Mouse (Mus musculus): Measurements from ENCODE around the gene Gm20388. TPM values are rescaled to one million over a fixed set of nuclear protein-coding genes. Genes with fewer than 3 reads are reported as not detected.

The Gm20388 gene
- polyA plus RNA-seq, 1 experiment from 2014 or later: 1.7 TPM

GRCm38 (mm10) chr8:120416522-120417394 lies 506.1 kb downstream of the Gm20388 start:
- Histone ChIP-seq H3K36me3 (no peaks in the 10 kb centered on the region), H3K4me3 (peak overlapping the region; percentile 30), H3K4me1 (replicated peaks) (peaks cover 100% of the 10 kb centered on the region), H3K9me3 (no peaks in the 10 kb centered on the region), H3K27ac (peak overlapping the region; percentile 88), H3K27me3 (ENCODE audit: insufficient read depth, poor library complexity, severe bottlenecking) (peaks cover 71% of the 10 kb centered on the region)
- 4% methylated on average over 33 of the region's 33 CpGs for WGBS
- peak; percentile 84 for DNase-seq (ENCODE audit: low spot score)

DNA sequence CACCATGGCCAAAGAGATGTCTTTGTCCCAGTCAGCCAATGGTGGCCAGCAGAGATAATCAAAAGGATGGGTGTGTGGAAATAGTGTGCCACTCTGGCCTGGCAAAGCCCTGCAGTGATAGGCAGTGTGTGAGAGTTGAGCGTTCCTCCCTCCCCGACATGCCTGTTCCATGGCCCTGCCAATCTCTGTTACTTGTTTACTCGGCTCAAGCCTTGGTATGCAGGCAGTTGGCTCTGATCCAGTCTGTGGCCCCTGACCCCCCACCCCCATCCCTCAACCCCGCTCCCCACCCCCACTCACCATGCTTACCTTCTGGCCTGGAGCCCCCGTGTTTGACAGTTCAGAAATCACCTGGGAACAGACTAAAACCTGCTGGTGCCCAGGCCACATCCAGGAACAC lies 507.5 kb downstream of the Gm20388 start:
- Histone ChIP-seq H3K4me3 (no peak overlapping the region), H3K36me3 (no peaks in the 10 kb centered on the region), H3K4me1 (replicated peaks) (peaks cover 100% of the 10 kb centered on the region), H3K27ac (peak overlapping the region; percentile 88), H3K9me3 (no peaks in the 10 kb centered on the region), H3K27me3 (ENCODE audit: insufficient read depth, poor library complexity, severe bottlenecking) (peaks cover 66% of the 10 kb centered on the region)
- WGBS: 72% methylated on average over 5 of the region's 5 CpGs
- DNase-seq (ENCODE audit: low spot score): no peak

DNA sequence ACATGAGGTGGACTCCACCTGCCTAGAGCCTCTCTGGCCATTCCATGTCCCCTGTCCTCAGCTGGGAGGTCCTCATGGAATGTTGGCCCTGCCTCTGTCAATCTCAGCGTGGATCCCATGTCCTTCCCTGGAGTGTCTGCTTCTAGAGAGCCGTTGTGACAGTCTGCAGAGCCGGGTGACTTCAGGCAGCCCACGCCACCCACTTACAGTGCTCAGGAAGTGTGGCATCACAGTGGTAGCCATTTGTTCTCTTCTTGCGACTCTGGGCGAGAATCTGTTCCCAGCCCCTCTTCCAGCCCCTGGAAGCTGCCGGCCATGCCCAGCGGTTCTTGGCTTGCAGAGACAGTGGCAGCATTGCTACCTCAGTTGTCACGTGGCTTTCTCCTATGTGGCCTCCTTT lies 509.0 kb downstream of the Gm20388 start:
- Histone ChIP-seq H3K4me3 (no peak overlapping the region), H3K36me3 (no peaks in the 10 kb centered on the region), H3K4me1 (replicated peaks) (peaks cover 100% of the 10 kb centered on the region), H3K27ac (peak overlapping the region; percentile 88), H3K9me3 (no peaks in the 10 kb centered on the region), H3K27me3 (ENCODE audit: insufficient read depth, poor library complexity, severe bottlenecking) (peaks cover 62% of the 10 kb centered on the region)
- no peak for DNase-seq (ENCODE audit: low spot score)
- 76% methylated on average over 9 of the region's 9 CpGs for WGBS

DNA sequence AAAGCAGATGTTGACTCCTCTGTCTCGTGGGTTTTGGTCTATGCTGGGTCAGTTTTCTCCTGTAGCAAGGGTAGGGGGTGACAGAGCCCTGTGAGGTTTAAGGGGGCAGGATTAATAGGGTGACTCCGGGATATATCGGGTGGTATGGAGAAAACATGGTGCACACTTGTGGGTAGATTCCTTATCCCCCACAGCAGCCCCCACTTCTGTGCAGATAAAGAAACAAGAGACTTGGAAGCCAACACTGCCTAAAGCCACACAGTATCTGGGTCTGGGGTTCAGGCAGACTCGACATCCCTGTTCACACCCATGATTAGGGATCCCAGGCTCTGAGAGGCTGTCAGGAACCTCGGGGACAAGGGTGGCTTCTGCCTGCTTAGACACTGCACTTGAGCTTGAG lies 509.6 kb downstream of the Gm20388 start:
- H3K27me3 ChIP-seq (ENCODE audit: insufficient read depth, poor library complexity, severe bottlenecking): peaks cover 58% of the 10 kb centered on the region
- DNase-seq (ENCODE audit: low spot score): no peak
- 79% methylated on average over 5 of the region's 5 CpGs for WGBS
- no peaks in the 10 kb centered on the region for H3K36me3 ChIP-seq
- H3K27ac ChIP-seq: peak overlapping the region; percentile 88
- no peak overlapping the region for H3K4me3 ChIP-seq
- peaks cover 100% of the 10 kb centered on the region for H3K4me1 ChIP-seq (replicated peaks)
- no peaks in the 10 kb centered on the region for H3K9me3 ChIP-seq

DNA sequence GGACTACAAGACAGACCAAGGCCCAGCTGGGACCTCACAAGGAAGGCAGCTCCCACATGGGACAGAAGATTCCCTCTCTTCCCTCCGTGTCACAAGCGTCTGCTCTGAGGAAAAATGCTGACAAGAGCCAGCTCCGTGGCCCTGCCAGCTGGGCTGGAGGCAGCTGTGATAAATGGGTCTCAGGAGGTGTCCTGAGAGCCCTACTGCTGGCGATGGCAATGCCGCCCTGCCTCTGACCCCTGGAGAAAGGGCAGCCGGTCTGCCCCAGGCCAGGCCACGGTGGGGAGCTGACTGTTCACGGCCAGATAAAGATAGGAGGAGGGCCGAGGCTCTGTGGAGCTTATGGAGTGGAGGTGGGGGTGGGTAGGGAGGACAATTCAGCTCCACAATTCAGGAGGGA lies 511.0 kb downstream of the Gm20388 start:
- Histone ChIP-seq H3K4me1 (replicated peaks) (peaks cover 100% of the 10 kb centered on the region), H3K4me3 (0 out of 2 replicates have a peak overlapping the region, but pooled peaks have one; percentile 5), H3K36me3 (no peaks in the 10 kb centered on the region), H3K27ac (peak overlapping the region; percentile 88), H3K27me3 (ENCODE audit: insufficient read depth, poor library complexity, severe bottlenecking) (peaks cover 55% of the 10 kb centered on the region), H3K9me3 (no peaks in the 10 kb centered on the region)
- peak; percentile 75 for DNase-seq (ENCODE audit: low spot score)
- 4% methylated on average over 9 of the region's 9 CpGs for WGBS

DNA sequence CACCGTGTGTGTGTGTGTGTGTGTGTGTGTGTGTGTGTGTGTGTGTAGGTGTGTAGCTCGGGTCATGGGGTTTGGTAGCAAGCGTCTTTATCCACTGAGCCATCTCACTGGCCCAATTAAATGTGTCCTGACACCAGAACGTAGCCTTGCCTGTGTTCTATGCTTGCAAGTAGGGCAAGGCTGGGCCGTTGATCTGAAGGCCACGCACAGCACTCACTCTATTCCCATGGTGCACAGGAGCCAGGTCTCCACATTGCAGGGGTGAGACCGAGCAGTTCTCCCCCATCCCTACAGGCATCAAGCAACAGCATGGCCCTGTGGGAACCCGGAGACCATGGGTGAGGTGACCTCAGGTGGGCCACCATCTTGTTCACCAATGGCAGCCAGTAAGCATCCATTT lies 511.6 kb downstream of the Gm20388 start:
- H3K9me3 ChIP-seq: no peaks in the 10 kb centered on the region
- no peak overlapping the region for H3K4me3 ChIP-seq
- peaks cover 100% of the 10 kb centered on the region for H3K4me1 ChIP-seq (replicated peaks)
- peak overlapping the region; percentile 88 for H3K27ac ChIP-seq
- H3K36me3 ChIP-seq: no peaks in the 10 kb centered on the region
- 83% methylated on average over 8 of the region's 8 CpGs for WGBS
- DNase-seq (ENCODE audit: low spot score): no peak
- peaks cover 57% of the 10 kb centered on the region for H3K27me3 ChIP-seq (ENCODE audit: insufficient read depth, poor library complexity, severe bottlenecking)

DNA sequence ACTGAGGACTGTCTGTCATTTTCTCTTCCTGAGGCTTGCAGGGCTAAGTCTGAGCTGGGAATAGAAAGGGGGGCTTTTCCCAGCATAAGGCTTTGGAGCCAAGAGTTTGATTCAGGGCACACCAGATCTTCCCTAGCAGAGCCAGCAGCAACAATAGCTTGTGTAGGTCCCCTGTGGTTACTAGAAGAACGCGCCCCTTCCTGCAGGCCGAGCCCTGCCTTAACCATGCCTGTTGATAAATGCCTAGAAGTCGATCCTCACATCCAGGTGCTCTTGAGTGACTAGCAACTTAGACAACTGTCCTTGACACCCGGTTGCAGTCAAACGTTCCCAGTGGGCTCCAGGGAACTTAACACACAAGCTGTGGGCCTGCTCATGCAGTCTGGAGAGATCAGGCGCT lies 512.9 kb downstream of the Gm20388 start:
- Histone ChIP-seq H3K27me3 (ENCODE audit: insufficient read depth, poor library complexity, severe bottlenecking) (peaks cover 58% of the 10 kb centered on the region), H3K4me3 (no peak overlapping the region), H3K9me3 (no peaks in the 10 kb centered on the region), H3K4me1 (replicated peaks) (peaks cover 100% of the 10 kb centered on the region), H3K27ac (peak overlapping the region; percentile 88), H3K36me3 (no peaks in the 10 kb centered on the region)
- WGBS: 33% methylated on average over 7 of the region's 7 CpGs
- DNase-seq (ENCODE audit: low spot score): no peak

GRCm38 (mm10) chr8:120424829-120425198 lies 514.2 kb downstream of the Gm20388 start:
- H3K9me3 ChIP-seq: no peaks in the 10 kb centered on the region
- H3K27me3 ChIP-seq (ENCODE audit: insufficient read depth, poor library complexity, severe bottlenecking): peaks cover 46% of the 10 kb centered on the region
- no peaks in the 10 kb centered on the region for H3K36me3 ChIP-seq
- peaks cover 94% of the 10 kb centered on the region for H3K4me1 ChIP-seq (replicated peaks)
- WGBS: 44% methylated on average over 4 of the region's 4 CpGs
- peak overlapping the region; percentile 26 for H3K4me3 ChIP-seq
- peak overlapping the region; percentile 88 for H3K27ac ChIP-seq
- no peak for DNase-seq (ENCODE audit: low spot score)

- peak; percentile 62 for DNase-seq (ENCODE audit: low spot score)
- 4% methylated on average over 8 of the region's 8 CpGs for WGBS
- H3K36me3 ChIP-seq: no peaks in the 10 kb centered on the region
- peak overlapping the region; percentile 26 for H3K4me3 ChIP-seq
- peak overlapping the region; percentile 88 for H3K27ac ChIP-seq
- H3K9me3 ChIP-seq: no peaks in the 10 kb centered on the region
- H3K4me1 ChIP-seq (replicated peaks): peaks cover 89% of the 10 kb centered on the region
- H3K27me3 ChIP-seq (ENCODE audit: insufficient read depth, poor library complexity, severe bottlenecking): peaks cover 42% of the 10 kb centered on the region
These were observed 514.7 kb downstream of the Gm20388 start for GRCm38 (mm10) chr8:120425199-120425941.

- no peak for DNase-seq (ENCODE audit: low spot score)
- 47% methylated on average over 1 of the region's 1 CpGs for WGBS
- H3K4me3 ChIP-seq: 0 out of 2 replicates have a peak overlapping the region, but pooled peaks have one; percentile 13
- H3K27ac ChIP-seq: peak overlapping the region; percentile 88
- H3K27me3 ChIP-seq (ENCODE audit: insufficient read depth, poor library complexity, severe bottlenecking): peaks cover 40% of the 10 kb centered on the region
- H3K9me3 ChIP-seq: no peaks in the 10 kb centered on the region
- peaks cover 89% of the 10 kb centered on the region for H3K4me1 ChIP-seq (replicated peaks)
- no peaks in the 10 kb centered on the region for H3K36me3 ChIP-seq
These were observed 515.5 kb downstream of the Gm20388 start for GRCm38 (mm10) chr8:120426105-120426504.

DNA sequence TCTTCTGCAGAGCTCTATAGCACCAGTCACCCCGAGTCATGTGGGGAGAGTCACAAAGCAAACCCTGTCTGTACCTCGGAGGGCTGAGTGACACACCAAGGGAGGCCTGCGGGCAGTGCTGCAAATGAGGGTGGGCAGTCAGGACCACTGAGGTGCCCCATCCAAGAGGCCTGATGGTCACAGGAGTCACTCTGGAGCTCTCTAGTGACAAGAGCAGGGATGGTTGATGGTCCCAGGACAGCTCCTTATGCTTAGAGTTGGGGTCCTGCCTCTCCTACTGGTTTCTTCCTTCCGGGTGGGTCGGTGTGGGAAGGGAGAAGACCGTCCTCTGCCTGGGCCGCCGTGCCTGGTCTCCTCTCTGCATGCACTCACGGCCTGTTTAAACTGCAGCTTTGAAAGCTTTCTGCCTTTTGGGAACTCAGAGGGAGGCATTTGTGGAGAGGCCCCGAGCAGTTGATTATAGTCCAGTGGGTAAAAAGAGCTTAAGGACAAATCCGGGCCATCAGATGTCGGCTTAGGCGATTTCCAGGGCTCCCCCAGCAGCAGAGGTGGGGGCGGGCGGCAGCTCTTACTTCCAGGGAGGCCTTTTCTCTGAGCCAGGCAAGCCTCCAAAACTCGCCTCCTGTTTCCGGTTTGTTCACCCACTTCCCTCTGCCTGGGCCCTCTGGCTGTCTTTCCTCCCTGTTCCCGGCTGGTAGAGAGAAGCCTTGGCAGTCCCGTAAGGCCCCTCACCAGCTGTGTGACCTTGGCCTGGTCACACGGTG lies 516.2 kb downstream of the Gm20388 start:
- Histone ChIP-seq H3K27me3 (ENCODE audit: insufficient read depth, poor library complexity, severe bottlenecking) (peaks cover 36% of the 10 kb centered on the region), H3K9me3 (no peaks in the 10 kb centered on the region), H3K36me3 (no peaks in the 10 kb centered on the region), H3K4me1 (replicated peaks) (peaks cover 86% of the 10 kb centered on the region), H3K27ac (peak overlapping the region; percentile 88), H3K4me3 (no peak overlapping the region; the same call in 1 of the 2 replicates)
- WGBS: 50% methylated on average over 20 of the region's 20 CpGs
- no peak for DNase-seq (ENCODE audit: low spot score)

DNA sequence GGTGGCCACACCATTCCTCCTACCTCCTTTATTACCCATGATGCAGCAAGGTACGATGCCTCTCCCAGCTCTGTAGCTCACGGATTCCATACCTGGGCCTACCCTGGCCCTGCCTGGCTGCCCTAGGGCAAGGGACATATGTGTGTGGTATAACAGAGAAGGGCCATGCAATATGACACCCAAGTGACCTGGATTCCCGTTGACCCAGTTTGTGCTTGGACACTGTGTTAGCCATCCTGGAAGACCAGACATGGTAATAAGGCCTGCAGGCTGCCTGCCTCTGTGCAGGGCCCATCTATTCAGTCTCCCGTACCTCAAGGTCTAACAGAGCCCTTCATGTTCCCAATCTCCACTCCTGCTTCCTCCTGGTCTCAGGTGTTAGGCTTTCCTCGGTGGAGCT lies 517.9 kb downstream of the Gm20388 start:
- 83% methylated on average over 5 of the region's 5 CpGs for WGBS
- Histone ChIP-seq H3K27me3 (ENCODE audit: insufficient read depth, poor library complexity, severe bottlenecking) (peaks cover 25% of the 10 kb centered on the region), H3K27ac (no peak overlapping the region), H3K4me1 (replicated peaks) (peaks cover 80% of the 10 kb centered on the region), H3K9me3 (peaks cover under 1% of the 10 kb centered on the region), H3K36me3 (0 out of 2 replicates have a peak, but pooled peaks cover 2% of the 10 kb centered on the region), H3K4me3 (no peak overlapping the region)
- DNase-seq (ENCODE audit: low spot score): no peak

Data from hindbrain, embryonic 10.5 days (tissue).